Mouse (Mus musculus): Measurements from ENCODE around the gene Fam173a.
A peak's percentile ranks its signal among the peaks of the same experiment; 100 is the strongest.
"Not testable (repeated sequence)": the region's sequence is repeated elsewhere in the genome, so short reads cannot be mapped to it uniquely, and the experiment has no call there.

The Fam173a gene

GRCm38 (mm10) chr17:25761561-25761970 lies 31.1 kb downstream of the Fam173a start:
- no peak for DNase-seq (ENCODE audit: low spot score in 2 of 2)

- no peak for DNase-seq (ENCODE audit: low spot score in 2 of 2)
These were observed 32.6 kb downstream of the Fam173a start for GRCm38 (mm10) chr17:25760148-25760547.

GRCm38 (mm10) chr17:25757691-25758090 lies 35.0 kb downstream of the Fam173a start:
- DNase-seq (ENCODE audit: low spot score in 2 of 2): no peak

- no peak for DNase-seq (ENCODE audit: low spot score in 2 of 2)
These were observed 36.1 kb downstream of the Fam173a start for GRCm38 (mm10) chr17:25756378-25757242.

GRCm38 (mm10) chr17:25755627-25756377 lies 36.9 kb downstream of the Fam173a start:
- DNase-seq (ENCODE audit: low spot score in 2 of 2): no peak

GRCm38 (mm10) chr17:25755086-25755485 lies 37.6 kb downstream of the Fam173a start:
- DNase-seq (ENCODE audit: low spot score in 2 of 2): no peak

GRCm38 (mm10) chr17:25754241-25754640 lies 38.5 kb downstream of the Fam173a start, which contains the start of gene Msln:
Msln (minus strand) TSS chr17:25754378.
- DNase-seq (ENCODE audit: low spot score in 2 of 2): no peak

- peak in 1 of 2 experiments; percentile 41 for DNase-seq (ENCODE audit: low spot score in 2 of 2)
These were observed 41.3 kb downstream of the Fam173a start for GRCm38 (mm10) chr17:25751446-25751845.

GRCm38 (mm10) chr17:25749314-25749713 lies 43.4 kb downstream of the Fam173a start:
- no peak for DNase-seq (ENCODE audit: low spot score in 2 of 2)

- no peak for DNase-seq (ENCODE audit: low spot score in 2 of 2)
These were observed 44.5 kb downstream of the Fam173a start for GRCm38 (mm10) chr17:25748238-25748637.

GRCm38 (mm10) chr17:25744311-25744710 lies 48.4 kb downstream of the Fam173a start:
- no peak for DNase-seq (ENCODE audit: low spot score in 2 of 2)

GRCm38 (mm10) chr17:25743831-25744230 lies 48.9 kb downstream of the Fam173a start:
- DNase-seq (ENCODE audit: low spot score in 2 of 2): no peak

GRCm38 (mm10) chr17:25741471-25741870 lies 51.2 kb downstream of the Fam173a start:
- not testable (repeated sequence) for DNase-seq (ENCODE audit: low spot score in 2 of 2)

All from frontal cortex, postnatal 25 days (tissue).